Comparison of ENCODE assay signal across 9 mouse cellular contexts in the genomic region with DNA sequence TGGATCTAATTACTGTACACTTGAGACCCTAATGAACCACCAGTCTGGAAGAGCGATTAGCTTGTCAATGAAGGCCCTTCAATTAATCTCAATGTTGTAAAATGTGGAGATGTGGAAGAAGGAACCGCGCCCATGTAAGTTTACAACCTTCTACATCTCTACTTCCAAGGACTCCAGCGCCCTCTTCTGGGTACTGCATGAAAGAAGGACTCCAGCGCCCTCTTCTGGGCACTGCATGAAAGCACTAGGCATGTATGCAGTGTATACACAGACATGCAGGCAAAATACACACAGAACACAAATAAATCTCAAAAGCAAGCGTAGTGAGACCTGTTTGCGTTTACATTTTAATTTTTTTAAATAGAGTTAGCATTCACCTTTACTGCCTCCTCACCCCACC. TPM values are rescaled to one million over a fixed set of nuclear protein-coding genes. Genes with fewer than 3 reads are reported as not detected.
A peak's percentile ranks its signal among the peaks of the same experiment; 100 is the strongest.
DNase-seq lines count a peak whose midpoint lies in the region; ATAC-seq lines count a peak whose summit lies in the region.
"Had no signal": no experiment of that assay in that cellular context is flagged by ENCODE, and none has a peak within 500 bp of the region (broad histone marks: within the 10 kb centered on the region; RNA-seq: fewer than 3 reads in every experiment).

No protein-coding gene starts in this region.

- H3K9me3 ChIP-seq in liver, embryonic 12.5 days (replicated peaks), result no peaks in the 10 kb centered on the region

- H3K4me2 ChIP-seq in liver, embryonic 12.5 days, result no peak overlapping the region

- no peaks in the 10 kb centered on the region for H3K4me1 ChIP-seq in liver, embryonic 12.5 days

- no peaks in the 10 kb centered on the region for H3K36me3 ChIP-seq in liver, embryonic 12.5 days

- H3K4me3 ChIP-seq in liver, embryonic 12.5 days, result no peak overlapping the region
- H3K4me3 ChIP-seq: myocyte had no signal

- H3K27me3 ChIP-seq in liver, embryonic 12.5 days (replicated peaks), result no peaks in the 10 kb centered on the region

- H3K27ac ChIP-seq in liver, embryonic 12.5 days, result no peak overlapping the region

- H3K9ac ChIP-seq in liver, embryonic 12.5 days, result no peak overlapping the region

- no peak for ATAC-seq in CD4-positive, CD25-positive, alpha-beta regulatory T cell, adult 4 months
- no peak for ATAC-seq in liver, embryonic 12.5 days

- DNase-seq in CD4-positive, CD25-positive, alpha-beta regulatory T cell, adult 2 months (ENCODE audit: low read depth, low spot score), result peak; percentile 76
- DNase-seq in liver, result peak; percentile 65
- DNase-seq in induced T-regulatory cell, adult 2 months (ENCODE audit: low read depth), result peak; percentile 82
- DNase-seq in retina, postnatal 1 day, result peak; percentile 57
- no peak for DNase-seq in gastrocnemius, adult 8-10 months (ENCODE audit: low spot score in 2 of 2)
- no peak for DNase-seq in neural tube, embryonic 10.5 days (ENCODE audit: extremely low spot score, low spot score)

- 71% methylated on average over 7 of the region's 7 CpGs for WGBS in liver, embryonic 12.5 days (ENCODE audit: insufficient replicate concordance)

RNA-seq across cellular contexts. Expression of a gene that starts 6.2 kb away (rescaled TPM):
- polyA plus RNA-seq in CD4-positive, CD25-positive, alpha-beta regulatory T cell, adult 4 months (2017; shearing (Covaris generic)), result 1 to 10 TPM; 5.3 to 8.9 TPM
- polyA plus RNA-seq in liver, embryonic 12.5 days (2016; fragmentation: Nextera tagmentation; extraction: Ambion mirVana), result 35.0 and 36.1 TPM in 2 replicates
- 10 to 100 TPM; 65.6 to 74.7 (median 66.2) TPM for total RNA-seq in gastrocnemius, adult 8-10 months (2022)

Comparison
In these comparisons a context has a peak if more than half of its experiments do, and no peak if none do; other contexts are left out.
1. DNase-seq: peak in CD4-positive, CD25-positive, alpha-beta regulatory T cell, adult 2 months (single experiment), liver (single experiment), induced T-regulatory cell, adult 2 months (single experiment) and retina, postnatal 1 day (single experiment); none in gastrocnemius, adult 8-10 months (0 of 2) and neural tube, embryonic 10.5 days (single experiment).